Mouse (Mus musculus): ENCODE results near the gene 9130213A22Rik. TPM values are rescaled to one million over a fixed set of nuclear protein-coding genes. Genes with fewer than 3 reads are reported as not detected.

Gene 9130213A22Rik
- total and polyA plus RNA-seq, 2 experiments from 2014 or later, result 0.62 to 0.69 TPM

- peak overlapping the region; percentile 17 for H3K4me2 ChIP-seq (ENCODE audit: low read depth)
Observed at GRCm38 (mm10) chr11:69111865-69112264, 10.5 kb downstream of the 9130213A22Rik start.

GRCm38 (mm10) chr11:69111051-69111810 lies 11.2 kb downstream of the 9130213A22Rik start:
- no peak for TF ChIP-seq CTCF (IDR thresholded peaks at IDR 0.05; ENCODE audit: low read depth)
- no peaks in the 10 kb centered on the region for H3K9me3 ChIP-seq (ENCODE audit: low read length)
- peak overlapping the region; percentile 51 for H3K4me2 ChIP-seq (ENCODE audit: low read depth)
- peak overlapping the region; percentile 26; the same call in 1 of the 2 replicates for H3K9ac ChIP-seq
- H3K4me3 ChIP-seq (ENCODE audit: low read depth, low read length), result peak overlapping the region; percentile 43
- H3K4me1 ChIP-seq (ENCODE audit: insufficient read depth), result no peaks in the 10 kb centered on the region
- ATAC-seq (peak; percentile 30; the same call in 1 of the 2 replicates), DNase-seq (no peak)
- H3K27me3 ChIP-seq (ENCODE audit: insufficient read depth, low read length), result no peaks in the 10 kb centered on the region; the same call in 1 of the 2 replicates
- 4% methylated on average over 21 of the region's 21 CpGs for WGBS
- peaks cover 33% of the 10 kb centered on the region for H3K36me3 ChIP-seq (ENCODE audit: insufficient read depth)
- no peak overlapping the region for H3K27ac ChIP-seq (ENCODE audit: low read depth, low read length)

More at GRCm38 (mm10) chr11:69111865-69112264, 10.5 kb downstream of the 9130213A22Rik start:
- Histone ChIP-seq H3K27ac (ENCODE audit: low read depth, low read length) (no peak overlapping the region), H3K27me3 (ENCODE audit: insufficient read depth, low read length) (no peaks in the 10 kb centered on the region; the same call in 1 of the 2 replicates), H3K9me3 (ENCODE audit: low read length) (no peaks in the 10 kb centered on the region), H3K4me3 (ENCODE audit: low read depth, low read length) (no peak overlapping the region; the same call in 1 of the 2 replicates), H3K36me3 (ENCODE audit: insufficient read depth) (peaks cover 27% of the 10 kb centered on the region), H3K4me1 (ENCODE audit: insufficient read depth) (no peaks in the 10 kb centered on the region), H3K9ac (no peak overlapping the region)
- DNase-seq (peak; percentile 11), ATAC-seq (no peak)
- TF ChIP-seq CTCF (IDR thresholded peaks at IDR 0.05; ENCODE audit: low read depth), result no peak
- WGBS, result 71% methylated on average over 4 of the region's 4 CpGs

GRCm38 (mm10) chr11:69110319-69111046 lies 11.9 kb downstream of the 9130213A22Rik start:
- peak overlapping the region; percentile 51 for H3K4me2 ChIP-seq (ENCODE audit: low read depth)
- peaks cover 38% of the 10 kb centered on the region for H3K36me3 ChIP-seq (ENCODE audit: insufficient read depth)
- no peak for TF ChIP-seq CTCF (IDR thresholded peaks at IDR 0.05; ENCODE audit: low read depth)
- H3K9ac ChIP-seq, result peak overlapping the region; percentile 26
- no peaks in the 10 kb centered on the region for H3K4me1 ChIP-seq (ENCODE audit: insufficient read depth)
- peak overlapping the region; percentile 43 for H3K4me3 ChIP-seq (ENCODE audit: low read depth, low read length)
- peak overlapping the region; percentile 55; the same call in 1 of the 2 replicates for H3K27ac ChIP-seq (ENCODE audit: low read depth, low read length)
- 1% methylated on average over 30 of the region's 30 CpGs for WGBS
- H3K9me3 ChIP-seq (ENCODE audit: low read length), result no peaks in the 10 kb centered on the region
- H3K27me3 ChIP-seq (ENCODE audit: insufficient read depth, low read length), result no peaks in the 10 kb centered on the region; the same call in 1 of the 2 replicates
- DNase-seq, result peak; percentile 95
- ATAC-seq, result peak; percentile 75

- 85% methylated on average over 13 of the region's 13 CpGs for WGBS
- Histone ChIP-seq H3K4me1 (ENCODE audit: insufficient read depth) (no peaks in the 10 kb centered on the region), H3K9ac (no peak overlapping the region), H3K36me3 (ENCODE audit: insufficient read depth) (peaks cover 50% of the 10 kb centered on the region), H3K4me2 (ENCODE audit: low read depth) (no peak overlapping the region), H3K4me3 (ENCODE audit: low read depth, low read length) (no peak overlapping the region), H3K27ac (ENCODE audit: low read depth, low read length) (no peak overlapping the region), H3K9me3 (ENCODE audit: low read length) (no peaks in the 10 kb centered on the region), H3K27me3 (ENCODE audit: insufficient read depth, low read length) (no peaks in the 10 kb centered on the region; the same call in 1 of the 2 replicates)
- DNase-seq, result no peak
- no peak for ATAC-seq
- TF ChIP-seq CTCF (IDR thresholded peaks at IDR 0.05; ENCODE audit: low read depth), result no peak
Observed at GRCm38 (mm10) chr11:69109032-69109900, 13.1 kb downstream of the 9130213A22Rik start.

GRCm38 (mm10) chr11:69108223-69108622 lies 14.2 kb downstream of the 9130213A22Rik start:
- peaks cover 60% of the 10 kb centered on the region for H3K36me3 ChIP-seq (ENCODE audit: insufficient read depth)
- TF ChIP-seq CTCF (IDR thresholded peaks at IDR 0.05; ENCODE audit: low read depth), result no peak

GRCm38 (mm10) chr11:69107676-69108075 lies 14.7 kb downstream of the 9130213A22Rik start:
- H3K36me3 ChIP-seq (ENCODE audit: insufficient read depth), result peaks cover 66% of the 10 kb centered on the region
- no peaks in the 10 kb centered on the region for H3K4me1 ChIP-seq (ENCODE audit: insufficient read depth)
- DNase-seq (no peak), ATAC-seq (no peak)
- H3K4me3 ChIP-seq (ENCODE audit: low read depth, low read length), result no peak overlapping the region
- no peak for TF ChIP-seq CTCF (IDR thresholded peaks at IDR 0.05; ENCODE audit: low read depth)
- H3K9me3 ChIP-seq (ENCODE audit: low read length), result no peaks in the 10 kb centered on the region
- H3K27ac ChIP-seq (ENCODE audit: low read depth, low read length), result no peak overlapping the region
- no peaks in the 10 kb centered on the region; the same call in 1 of the 2 replicates for H3K27me3 ChIP-seq (ENCODE audit: insufficient read depth, low read length)
- H3K9ac ChIP-seq, result no peak overlapping the region
- WGBS, result 88% methylated on average over 11 of the region's 11 CpGs
- H3K4me2 ChIP-seq (ENCODE audit: low read depth), result no peak overlapping the region

More at GRCm38 (mm10) chr11:69108223-69108622, 14.2 kb downstream of the 9130213A22Rik start:
- Histone ChIP-seq H3K27me3 (ENCODE audit: insufficient read depth, low read length) (no peaks in the 10 kb centered on the region; the same call in 1 of the 2 replicates), H3K9me3 (ENCODE audit: low read length) (no peaks in the 10 kb centered on the region), H3K4me3 (ENCODE audit: low read depth, low read length) (no peak overlapping the region), H3K4me2 (ENCODE audit: low read depth) (no peak overlapping the region), H3K27ac (ENCODE audit: low read depth, low read length) (no peak overlapping the region), H3K9ac (no peak overlapping the region), H3K4me1 (ENCODE audit: insufficient read depth) (no peaks in the 10 kb centered on the region)
- ATAC-seq (no peak), DNase-seq (no peak)
- WGBS, result 93% methylated on average over 9 of the region's 9 CpGs
